Mouse (Mus musculus): ENCODE measurements around the gene Slc39a1. TPM values are rescaled to one million over a fixed set of nuclear protein-coding genes. Genes with fewer than 3 reads are reported as not detected.
"Not testable (repeated sequence)": the region's sequence is repeated elsewhere in the genome, so short reads cannot be mapped to it uniquely, and the experiment has no call there.

Slc39a1 gene
- total RNA-seq, 2 experiments from 2014 or later: 50.5 to 51.9 TPM

DNA sequence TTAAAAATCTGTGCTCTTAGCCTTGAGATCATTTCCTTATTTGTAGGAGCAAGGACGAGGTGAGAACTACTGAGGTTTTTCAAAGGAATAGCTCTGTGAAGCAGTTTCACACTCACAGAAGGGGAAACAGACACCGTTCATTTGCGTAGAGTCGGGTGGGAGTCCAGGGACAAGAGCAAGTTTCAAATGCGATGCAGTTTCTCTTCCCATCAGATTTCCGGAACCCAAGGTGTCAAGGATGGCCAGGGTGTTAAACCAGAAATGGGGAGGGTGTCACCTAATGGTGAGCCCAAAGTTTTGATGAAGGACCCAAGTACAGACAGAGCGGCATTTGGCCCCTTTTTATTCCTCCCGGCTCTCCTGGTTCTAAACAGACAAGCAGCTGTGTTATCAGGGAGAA is 16.9 kb upstream of the Slc39a1 start:
- intact Hi-C loops (cut with DNase I): no loop called here
- DNase-seq (ENCODE audit: low spot score in 2 of 2): no peak

- peak; percentile 97 for DNase-seq (ENCODE audit: low spot score in 2 of 2)
- intact Hi-C loops (cut with DNase I): no loop called here
Measured at GRCm38 (mm10) chr3:90231507-90232333, 16.3 kb upstream of the Slc39a1 start, which contains the start of gene Jtb. Gene Jtb, plus strand, starts transcription at chr3:90231597.

DNA sequence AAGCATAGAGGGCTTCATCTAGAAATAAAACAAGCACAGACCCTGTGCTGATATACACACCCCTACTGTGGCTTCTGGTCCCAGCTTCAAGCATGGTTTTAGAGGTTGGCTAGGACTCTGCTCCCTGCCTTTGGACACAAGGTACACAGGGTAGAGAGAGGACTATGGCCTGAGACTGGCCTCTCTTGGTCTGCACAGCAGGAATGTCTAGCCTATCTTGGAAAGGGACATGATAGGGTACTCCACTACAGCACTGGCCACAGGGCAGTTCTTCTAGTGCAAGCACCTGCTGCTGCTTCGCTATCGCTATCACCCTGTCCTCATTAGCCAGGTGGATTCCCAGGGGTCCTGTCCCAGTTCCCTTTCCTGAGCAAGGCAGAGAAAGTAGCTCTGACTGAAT is 6.7 kb upstream of the Slc39a1 start:
- intact Hi-C loops (cut with DNase I): no loop called here
- no peak for DNase-seq (ENCODE audit: low spot score in 2 of 2)

GRCm38 (mm10) chr3:90241669-90242358 is 6.2 kb upstream of the Slc39a1 start:
- DNase-seq (ENCODE audit: low spot score in 2 of 2): no peak

GRCm38 (mm10) chr3:90242984-90243775 is 4.8 kb upstream of the Slc39a1 start, which contains the start of gene Creb3l4:
Gene Creb3l4, minus strand, starts transcription at chr3:90243512.
- no peak for DNase-seq (ENCODE audit: low spot score in 2 of 2)
- intact Hi-C loops (cut with DNase I): no loop called here

More at GRCm38 (mm10) chr3:90241669-90242358, 6.2 kb upstream of the Slc39a1 start:
- intact Hi-C loops (cut with DNase I): no loop called here

GRCm38 (mm10) chr3:90245406-90245805 is 2.6 kb upstream of the Slc39a1 start:
- DNase-seq (ENCODE audit: low spot score in 2 of 2): no peak
- intact Hi-C loops (cut with DNase I): no loop called here

DNA sequence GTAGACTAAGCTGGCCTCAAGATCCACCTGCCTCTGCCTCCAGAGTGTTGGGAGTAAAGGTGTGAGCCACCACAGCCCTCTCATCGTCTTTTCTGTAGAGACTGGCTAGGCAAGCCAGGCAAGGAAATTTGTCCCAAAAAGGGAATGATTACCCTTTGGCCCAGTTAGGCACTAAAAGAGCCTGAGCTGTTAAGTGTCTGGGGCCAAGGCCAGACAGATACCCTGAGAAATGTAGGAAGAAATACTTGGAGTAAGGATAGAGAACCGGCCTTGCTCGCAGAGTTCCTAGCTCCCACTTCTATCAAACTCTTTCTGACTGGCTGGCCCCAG is 377 bp upstream of the Slc39a1 start:
- no peak for DNase-seq (ENCODE audit: low spot score in 2 of 2)
- intact Hi-C loops (cut with DNase I): no loop called here

DNA sequence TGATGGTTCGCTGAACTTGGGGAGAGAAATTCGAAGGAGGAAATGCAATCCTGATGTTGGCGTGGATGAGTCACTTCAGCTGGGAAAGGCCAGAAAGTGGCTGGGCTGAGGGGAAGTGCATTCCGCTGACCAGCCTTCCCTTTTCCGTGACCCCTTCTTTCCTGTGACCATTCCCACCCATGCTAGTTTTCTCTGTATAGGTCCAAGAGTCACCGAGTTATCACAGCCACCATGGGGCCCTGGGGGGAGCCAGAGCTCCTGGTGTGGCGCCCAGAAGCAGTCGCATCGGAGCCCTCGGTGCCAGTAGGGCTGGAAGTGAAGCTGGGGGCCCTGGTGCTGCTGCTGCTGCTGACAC is 751 bp downstream of the Slc39a1 start:
- intact Hi-C loops (cut with DNase I): no loop called here
- no peak for DNase-seq (ENCODE audit: low spot score in 2 of 2)

DNA sequence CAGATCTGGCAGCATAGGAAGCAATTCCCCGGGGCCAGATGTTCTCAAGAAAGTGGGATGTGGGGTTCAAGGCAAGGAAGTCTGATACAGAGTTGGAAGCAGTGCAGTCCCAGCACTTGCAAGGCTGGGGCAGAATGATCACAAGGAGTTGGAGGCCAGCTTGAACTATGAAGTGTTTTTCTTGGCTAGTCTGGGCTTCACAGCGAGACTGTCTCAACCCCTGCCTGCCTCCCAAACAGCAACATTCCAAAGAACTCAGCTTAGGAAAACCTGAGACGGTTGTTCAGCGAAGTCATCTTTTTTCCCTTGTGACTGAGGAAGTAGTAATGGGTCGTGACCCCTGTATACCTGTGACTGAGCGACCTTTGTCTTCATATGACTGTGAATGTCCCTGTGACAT is 2.8 kb downstream of the Slc39a1 start:
- intact Hi-C loops (cut with DNase I): no loop called here
- no peak for DNase-seq (ENCODE audit: low spot score in 2 of 2)

GRCm38 (mm10) chr3:90251731-90252226 is 3.8 kb downstream of the Slc39a1 start:
- DNase-seq (ENCODE audit: low spot score in 2 of 2); intact Hi-C loops (cut with DNase I): not testable (repeated sequence)

DNA sequence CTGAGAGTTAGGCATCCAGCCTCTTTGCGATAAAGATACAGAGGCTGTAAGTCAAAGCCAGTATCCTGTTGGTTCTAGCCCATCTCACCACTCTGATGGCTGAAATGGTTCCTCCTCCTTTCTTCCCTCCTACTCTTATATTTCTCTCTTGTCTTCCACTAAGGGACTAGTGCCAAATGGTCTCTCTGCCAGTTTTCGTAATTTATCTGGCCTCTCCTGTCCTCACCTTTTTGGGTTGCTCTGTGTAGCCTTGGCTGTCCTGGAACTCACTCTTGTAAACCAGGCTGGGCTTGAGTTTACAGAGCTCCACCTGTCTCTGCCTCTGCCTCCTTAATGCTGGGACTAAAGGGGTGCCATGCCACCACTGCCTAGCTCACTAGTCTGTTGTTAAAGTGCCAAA is 4.7 kb downstream of the Slc39a1 start:
- DNase-seq (ENCODE audit: low spot score in 2 of 2); intact Hi-C loops (cut with DNase I): not testable (repeated sequence)

DNA sequence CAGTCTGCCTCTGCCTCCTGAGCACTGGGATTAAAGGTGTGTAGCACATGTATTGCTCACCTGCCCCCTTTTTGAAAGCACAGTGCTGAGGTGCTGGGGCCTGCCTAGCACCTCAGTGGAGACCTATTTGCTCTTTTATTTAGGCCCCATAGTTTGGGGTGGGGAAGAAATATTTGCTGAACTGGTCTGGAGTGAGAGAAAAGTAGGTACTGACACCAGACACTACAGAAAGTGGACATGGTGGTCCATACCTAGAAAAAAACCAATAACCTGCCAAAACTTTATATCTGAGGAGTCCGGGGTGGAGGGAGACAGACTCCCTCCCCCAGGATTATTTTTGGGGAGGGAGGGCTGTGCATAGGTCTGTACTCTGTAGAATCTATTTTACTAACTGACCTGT is 5.2 kb downstream of the Slc39a1 start:
- DNase-seq (ENCODE audit: low spot score in 2 of 2); intact Hi-C loops (cut with DNase I): not testable (repeated sequence)

GRCm38 (mm10) chr3:90253653-90254418 is 5.9 kb downstream of the Slc39a1 start, which contains the start of gene Crtc2:
Gene Crtc2, plus strand, starts transcription at chr3:90254163.
- intact Hi-C loops (cut with DNase I): no loop called here

DNA sequence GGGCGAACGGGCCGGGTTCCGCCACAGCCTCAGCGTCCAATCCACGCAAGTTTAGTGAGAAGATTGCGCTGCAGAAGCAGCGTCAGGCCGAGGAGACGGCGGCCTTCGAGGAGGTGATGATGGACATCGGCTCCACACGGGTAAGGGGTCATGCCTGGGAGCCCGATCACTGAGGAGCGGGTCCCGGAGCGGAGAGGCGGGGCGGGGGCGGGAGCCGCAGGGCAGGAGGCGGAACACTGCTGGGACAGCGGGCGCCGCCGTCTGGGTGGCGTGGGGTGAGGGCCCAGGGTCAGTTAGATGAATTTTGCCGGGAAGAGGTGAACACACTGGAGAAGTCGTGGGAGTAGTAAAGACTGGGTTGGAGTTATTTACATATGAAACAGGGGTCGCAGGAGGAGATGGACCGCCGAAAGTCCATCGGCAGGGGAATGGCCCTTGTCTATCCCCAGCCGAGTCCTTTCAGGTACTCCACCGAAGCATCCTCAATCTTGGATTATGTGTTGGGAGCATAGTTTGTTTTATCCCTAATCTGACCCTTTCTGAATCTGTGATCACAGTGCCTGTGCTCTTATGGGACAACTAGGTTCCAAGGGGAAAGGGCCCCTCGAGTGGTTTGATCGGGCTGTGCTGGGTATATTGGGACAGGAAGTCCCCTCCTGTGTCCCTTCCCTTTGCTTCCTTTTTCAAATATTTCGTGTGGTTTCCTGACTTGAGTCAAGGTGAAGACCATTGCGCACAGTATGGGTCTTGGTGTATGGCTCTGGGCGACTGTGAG is 6.6 kb downstream of the Slc39a1 start:
- intact Hi-C loops (cut with DNase I): no loop called here
- DNase-seq (ENCODE audit: low spot score in 2 of 2): no peak

More at GRCm38 (mm10) chr3:90253653-90254418, 5.9 kb downstream of the Slc39a1 start, which contains the start of gene Crtc2:
- DNase-seq (ENCODE audit: low spot score in 2 of 2): peak; percentile 97 to 98

DNA sequence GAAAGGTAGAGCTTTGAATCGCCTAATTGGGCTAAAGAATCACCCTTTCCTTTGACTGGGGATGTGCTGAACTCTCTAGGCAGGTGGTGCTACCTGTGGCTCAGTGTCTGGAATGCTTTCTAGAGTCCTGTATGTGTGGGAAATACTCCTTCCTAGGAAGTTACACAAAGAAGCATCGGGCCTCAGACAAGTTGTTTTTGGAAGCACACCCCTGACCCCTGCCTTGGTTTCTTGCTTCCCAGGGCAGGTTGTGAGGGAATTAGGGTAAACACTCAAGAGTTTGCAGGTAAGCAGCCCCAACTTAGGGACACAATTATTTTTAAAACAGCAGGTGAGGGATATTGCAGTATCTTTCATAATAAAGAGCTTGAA is 7.2 kb downstream of the Slc39a1 start:
- no peak for DNase-seq (ENCODE audit: low spot score in 2 of 2)
- intact Hi-C loops (cut with DNase I): no loop called here

DNA sequence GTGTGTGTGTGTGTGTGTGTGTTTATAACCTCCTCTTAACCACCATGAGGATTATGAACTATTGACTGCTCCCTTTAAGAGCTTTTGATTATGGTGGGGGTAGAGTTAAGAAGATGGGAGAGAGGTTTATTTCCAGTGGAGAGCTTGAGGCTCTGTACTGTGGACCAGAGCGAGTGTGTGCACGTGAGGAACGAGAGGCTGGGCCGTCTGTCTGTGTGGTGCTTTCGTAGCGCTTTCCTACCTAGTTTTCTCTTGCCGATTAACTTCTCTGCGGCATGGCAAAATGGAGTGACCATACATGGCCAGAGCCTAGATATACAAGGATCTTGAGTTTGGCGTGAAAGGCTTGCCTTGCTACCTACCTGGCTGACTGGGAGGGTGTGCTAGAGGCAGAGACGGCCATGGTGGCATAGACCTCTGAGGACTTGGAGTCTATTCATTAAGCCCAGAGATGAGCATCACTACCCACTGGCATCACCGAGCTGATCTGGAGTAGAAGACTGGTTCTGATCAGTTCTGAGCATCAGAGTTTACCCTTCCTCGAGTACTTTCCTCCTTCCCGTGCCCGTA is 7.9 kb downstream of the Slc39a1 start:
- no peak for DNase-seq (ENCODE audit: low spot score in 2 of 2)
- intact Hi-C loops (cut with DNase I): no loop called here

GRCm38 (mm10) chr3:90256731-90257530 is 9.0 kb downstream of the Slc39a1 start:
- DNase-seq (ENCODE audit: low spot score in 2 of 2): no peak
- intact Hi-C loops (cut with DNase I): no loop called here

Measured in left cerebral cortex, postnatal 14 days (tissue).